Mouse (Mus musculus) CH12.LX (cell line): ENCODE measurements around the gene Poc1b. TPM values are rescaled to one million over a fixed set of nuclear protein-coding genes. Genes with fewer than 3 reads are reported as not detected.

ENCODE experiments used
- DNase-seq: peaks from one replicate; pipeline ENCODE4 v3.0.0-alpha.2; 2013; ENCODE audit errors: extremely low read depth
- H3K27ac ChIP-seq: 2 replicates; pipeline ENCODE4 v1.5.1; 2012; ENCODE audit warnings: low read depth, mild to moderate bottlenecking, control low read depth, moderate library complexity; ENCODE audit not compliant: insufficient read depth
- H3K27me3 ChIP-seq: replicated peaks from 2 replicates; pipeline ENCODE3; 2012; ENCODE audit warnings: inconsistent platforms
- H3K36me3 ChIP-seq, 2 experiments: replicated peaks in 1 of 2; 2 replicates each; pipeline versions ENCODE3 to v1.6.1; 2012; ENCODE audit warnings: inconsistent platforms in 1 of 2, low read length in 1 of 2, mild to moderate bottlenecking in 1 of 2, mixed read lengths in 1 of 2, moderate library complexity in 1 of 2; ENCODE audit not compliant: control insufficient read depth in 1 of 2, insufficient read depth in 1 of 2
- H3K4me1 ChIP-seq, 2 experiments: 2 replicates each; pipeline ENCODE4 v1.6.1; 2012; ENCODE audit warnings: inconsistent platforms in 1 of 2, moderate library complexity in 1 of 2; ENCODE audit not compliant: insufficient read depth in 2 of 2, control insufficient read depth in 1 of 2
- H3K4me2 ChIP-seq: 2 replicates; pipeline ENCODE4 v1.6.1; 2012; ENCODE audit warnings: low read depth, mild to moderate bottlenecking, control low read depth; ENCODE audit not compliant: poor library complexity, insufficient read depth, severe bottlenecking
- H3K4me3 ChIP-seq, 3 experiments: fragments of 150-350 bp in 1 of 3; sonication (generic) in 1 of 3; replicated peaks in 1 of 3; 2 replicates each; pipeline versions ENCODE3 to v1.5.1; 2011 to 2012; ENCODE audit warnings: low read depth in 2 of 3, low read length in 2 of 3, mild to moderate bottlenecking in 2 of 3, moderate library complexity in 2 of 3, control low read depth in 1 of 3, improper control_type of control experiment in 1 of 3, inconsistent platforms in 1 of 3, mixed read lengths in 1 of 3; ENCODE audit not compliant: poor library complexity in 1 of 3
- H3K79me2 ChIP-seq: replicated peaks from 2 replicates; pipeline ENCODE4 v1.6.1; 2012; ENCODE audit warnings: mild to moderate bottlenecking, moderate library complexity; ENCODE audit not compliant: control insufficient read depth, poor library complexity, insufficient read depth, severe bottlenecking; ENCODE audit errors: extremely low read depth
- H3K9ac ChIP-seq: 2 replicates; pipeline ENCODE4 v1.6.1; 2012; ENCODE audit warnings: low read depth, mild to moderate bottlenecking, control low read depth, moderate library complexity; ENCODE audit not compliant: insufficient read depth
- H3K9me3 ChIP-seq: replicated peaks from 2 replicates; pipeline ENCODE3; 2012; ENCODE audit warnings: low read length, inconsistent platforms, mixed read lengths
- BHLHE40 ChIP-seq: IDR thresholded peaks from 2 replicates; pipeline ENCODE4 v1.6.1; 2011; ENCODE audit warnings: mild to moderate bottlenecking, low read depth, low read length, improper control_type of control experiment
- CHD1 ChIP-seq: IDR thresholded peaks from 2 replicates; pipeline ENCODE4 v1.6.1; 2012; ENCODE audit warnings: low read depth, low read length, improper control_type of control experiment, inconsistent platforms
- CHD2 ChIP-seq: IDR thresholded peaks from 2 replicates; pipeline ENCODE4 v1.6.1; 2011; ENCODE audit warnings: low read length, improper control_type of control experiment
- CTCF ChIP-seq, 2 experiments: IDR thresholded peaks in 1 of 2; conservative IDR thresholded peaks in 1 of 2; 2 replicates each; pipeline ENCODE4 v1.5.1; 2011 to 2012; ENCODE audit warnings: low read depth in 2 of 2, low read length in 2 of 2, improper control_type of control experiment in 1 of 2, inconsistent platforms in 1 of 2, mild to moderate bottlenecking in 1 of 2, moderate library complexity in 1 of 2
- E2F4 ChIP-seq: IDR thresholded peaks from 2 replicates; pipeline ENCODE4 v1.6.1; 2011; ENCODE audit warnings: low read depth, low read length, improper control_type of control experiment; ENCODE audit not compliant: insufficient replicate concordance
- ELF1 ChIP-seq: IDR thresholded peaks from 2 replicates; pipeline ENCODE4 v1.6.1; 2014; ENCODE audit warnings: low read depth, mild to moderate bottlenecking, inconsistent platforms, low read length, improper control_type of control experiment
- EP300 ChIP-seq: IDR thresholded peaks from 2 replicates; pipeline ENCODE4 v1.6.1; 2011; ENCODE audit warnings: low read length, improper control_type of control experiment
- ETS1 ChIP-seq: conservative IDR thresholded peaks from 2 replicates; pipeline ENCODE4 v1.6.1; 2012; ENCODE audit warnings: low read depth, mild to moderate bottlenecking, inconsistent platforms, low read length, improper control_type of control experiment, moderate library complexity
- GABPA ChIP-seq: IDR thresholded peaks from 2 replicates; pipeline ENCODE4 v1.6.1; 2012; ENCODE audit warnings: low read depth, low read length, improper control_type of control experiment, inconsistent platforms; ENCODE audit not compliant: insufficient replicate concordance
- HCFC1 ChIP-seq: IDR thresholded peaks from 2 replicates; pipeline ENCODE4 v1.6.1; 2012; ENCODE audit warnings: low read depth, mild to moderate bottlenecking, inconsistent platforms, low read length, improper control_type of control experiment
- IRF4 ChIP-seq: IDR thresholded peaks from 2 replicates; pipeline ENCODE4 v1.6.1; 2014; ENCODE audit warnings: low read depth, mild to moderate bottlenecking, inconsistent platforms, low read length, improper control_type of control experiment
- JUN ChIP-seq: IDR thresholded peaks from 2 replicates; pipeline ENCODE4 v1.6.1; 2011; ENCODE audit warnings: low read depth, mild to moderate bottlenecking, low read length, improper control_type of control experiment, moderate library complexity; ENCODE audit not compliant: insufficient read depth
- JUND ChIP-seq: conservative IDR thresholded peaks from 2 replicates; pipeline ENCODE4 v1.6.1; 2011; ENCODE audit warnings: low read depth, low read length, improper control_type of control experiment
- KAT2A ChIP-seq: IDR thresholded peaks from 2 replicates; pipeline ENCODE4 v1.6.1; 2012; ENCODE audit warnings: low read length, improper control_type of control experiment, inconsistent platforms; ENCODE audit not compliant: insufficient replicate concordance
- MAFK ChIP-seq: IDR thresholded peaks from 2 replicates; pipeline ENCODE4 v1.6.1; 2011; ENCODE audit warnings: low read length, improper control_type of control experiment; ENCODE audit not compliant: insufficient replicate concordance
- MAX ChIP-seq: IDR thresholded peaks from 2 replicates; pipeline ENCODE4 v1.6.1; 2011; ENCODE audit warnings: low read length, improper control_type of control experiment
- MAZ ChIP-seq: IDR thresholded peaks from 2 replicates; pipeline ENCODE4 v1.6.1; 2012; ENCODE audit warnings: low read depth, mild to moderate bottlenecking, inconsistent platforms, low read length, improper control_type of control experiment, moderate library complexity
- MEF2A ChIP-seq: IDR thresholded peaks from 2 replicates; pipeline ENCODE4 v1.6.1; 2014; ENCODE audit warnings: low read depth, mild to moderate bottlenecking, inconsistent platforms, low read length, improper control_type of control experiment, borderline replicate concordance
- MXI1 ChIP-seq: IDR thresholded peaks from 2 replicates; pipeline ENCODE4 v1.6.1; 2011; ENCODE audit warnings: mild to moderate bottlenecking, low read depth, low read length, improper control_type of control experiment
- MYC ChIP-seq: IDR thresholded peaks from 2 replicates; pipeline ENCODE4 v1.6.1; 2011; ENCODE audit warnings: low read depth, mild to moderate bottlenecking, improper control_type of control experiment, low read length
- NELFE ChIP-seq: IDR thresholded peaks from 2 replicates; pipeline ENCODE4 v1.6.1; 2011; ENCODE audit warnings: low read depth, low read length, improper control_type of control experiment
- NRF1 ChIP-seq: IDR thresholded peaks from 2 replicates; pipeline ENCODE4 v1.6.1; 2014; ENCODE audit warnings: low read depth, mild to moderate bottlenecking, inconsistent platforms, low read length, improper control_type of control experiment, moderate library complexity
- PAX5 ChIP-seq: IDR thresholded peaks from 2 replicates; pipeline ENCODE4 v1.6.1; 2012; ENCODE audit warnings: low read length, inconsistent platforms, mixed read lengths
- POLR2A ChIP-seq: IDR thresholded peaks from 2 replicates; pipeline ENCODE4 v1.6.1; 2011; ENCODE audit warnings: low read depth, mild to moderate bottlenecking, improper control_type of control experiment, low read length
- POLR2AphosphoS2 ChIP-seq: IDR thresholded peaks from 2 replicates; pipeline ENCODE4 v1.6.1; 2011; ENCODE audit warnings: low read depth, low read length, improper control_type of control experiment
- RAD21 ChIP-seq: IDR thresholded peaks from 2 replicates; pipeline ENCODE4 v1.6.1; 2011; ENCODE audit warnings: low read depth, mild to moderate bottlenecking, low read length, improper control_type of control experiment, moderate library complexity
- RCOR1 ChIP-seq: conservative IDR thresholded peaks from 2 replicates; pipeline ENCODE4 v1.6.1; 2012; ENCODE audit warnings: low read depth, mild to moderate bottlenecking, inconsistent platforms, low read length, improper control_type of control experiment
- SIN3A ChIP-seq: IDR thresholded peaks from 2 replicates; pipeline ENCODE4 v1.6.1; 2012; ENCODE audit warnings: low read length, improper control_type of control experiment, inconsistent platforms
- SMC3 ChIP-seq: IDR thresholded peaks from 2 replicates; pipeline ENCODE4 v1.6.1; 2011; ENCODE audit warnings: low read depth, low read length, improper control_type of control experiment
- TBP ChIP-seq: conservative IDR thresholded peaks from 2 replicates; pipeline ENCODE4 v1.6.1; 2011; ENCODE audit warnings: low read depth, low read length, improper control_type of control experiment
- TCF12 ChIP-seq: IDR thresholded peaks from 2 replicates; pipeline ENCODE4 v1.6.1; 2014; ENCODE audit warnings: low read depth, mild to moderate bottlenecking, inconsistent platforms, low read length, improper control_type of control experiment
- UBTF ChIP-seq: IDR thresholded peaks from 2 replicates; pipeline ENCODE4 v1.6.1; 2012; ENCODE audit warnings: low read depth, mild to moderate bottlenecking, inconsistent platforms, low read length, improper control_type of control experiment, moderate library complexity
- USF1 ChIP-seq: IDR thresholded peaks from 2 replicates; pipeline ENCODE4 v1.6.1; 2014; ENCODE audit warnings: low read depth, mild to moderate bottlenecking, inconsistent platforms, low read length, improper control_type of control experiment
- USF2 ChIP-seq: conservative IDR thresholded peaks from 2 replicates; pipeline ENCODE4 v1.6.1; 2011; ENCODE audit warnings: low read depth, low read length, improper control_type of control experiment
- ZC3H11A ChIP-seq: IDR thresholded peaks from 2 replicates; pipeline ENCODE4 v1.6.1; 2012; ENCODE audit warnings: low read depth, mild to moderate bottlenecking, inconsistent platforms, low read length, improper control_type of control experiment
- ZKSCAN1 ChIP-seq: IDR thresholded peaks from 2 replicates; pipeline ENCODE4 v1.6.1; 2012; ENCODE audit warnings: low read depth, inconsistent platforms, low read length, improper control_type of control experiment, borderline replicate concordance
- ZMIZ1 ChIP-seq: IDR thresholded peaks from 2 replicates; pipeline ENCODE4 v1.6.1; 2012; ENCODE audit warnings: low read depth, mild to moderate bottlenecking, inconsistent platforms, low read length, improper control_type of control experiment
- ZNF384 ChIP-seq: IDR thresholded peaks from 2 replicates; pipeline ENCODE4 v1.6.1; 2012; ENCODE audit warnings: low read depth, low read length, improper control_type of control experiment, inconsistent platforms
- dilution Hi-C: fragments of 300-500 bp; cut with MboI; formaldehyde crosslinking; loops from 2 replicates; pipeline ENCODE4 v1.14.3; 2020; ENCODE audit warnings: low sequenced_read_pairs; ENCODE audit not compliant: extremely low pct_unique_long_range_greater_than_20kb, extremely low pct_ligation_motif_present
- in situ Hi-C: fragments of 300-500 bp; cut with MboI; formaldehyde crosslinking; loops from 3 replicates; pipeline ENCODE4 v1.14.3; 2019; ENCODE audit warnings: low sequenced_read_pairs, low pct_ligation_motif_present, low pct_unique_long_range_greater_than_20kb, mixed read lengths
- polyA plus RNA-seq: library from polyadenylated mRNA; unstranded; fragments of >175 nt; gene quantifications from 2 replicates; pipeline ENCODE4 v1.2.1, GENCODE M21; 2012; ENCODE audit warnings: low read depth; ENCODE audit not compliant: insufficient read length
- total RNA-seq, 2 experiments: library from RNA; depleted of rRNA; stranded (reverse); fragments of 300-350 nt in 1 of 2; fragments of >200 nt in 1 of 2; gene quantifications; 2 replicates each; pipeline ENCODE4 v1.2.3; 2012 to 2014

The Poc1b gene
- total and polyA plus RNA-seq, 3 experiments, result 3.8 to 18.2 (median 5.6) TPM

DNA sequence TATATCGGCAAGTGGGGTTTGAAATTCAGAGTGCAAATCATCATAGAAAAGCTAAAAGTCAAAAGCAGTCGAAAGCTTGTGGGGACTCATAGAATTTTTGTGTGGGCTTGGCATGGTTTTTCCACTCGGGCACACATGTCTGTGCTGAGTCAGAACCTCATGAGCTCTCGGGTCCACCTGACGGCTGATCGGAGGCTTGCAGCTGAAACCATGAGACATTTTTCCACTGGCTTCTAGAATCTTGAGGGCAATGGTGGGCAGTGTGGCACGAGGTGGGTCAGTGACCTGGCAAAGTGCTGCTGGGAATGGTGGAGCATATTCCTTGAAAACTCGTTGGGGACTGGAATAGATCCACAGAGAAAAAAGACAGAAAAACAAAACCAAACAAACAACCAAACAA, 114.7 kb downstream of the Poc1b start:
- H3K9me3 ChIP-seq, result no peaks in the 10 kb centered on the region
- no peak overlapping the region for H3K4me3 ChIP-seq
- no peak overlapping the region for H3K4me2 ChIP-seq
- no peak overlapping the region for H3K9ac ChIP-seq
- H3K79me2 ChIP-seq, result no peaks in the 10 kb centered on the region
- H3K27me3 ChIP-seq, result no peaks in the 10 kb centered on the region
- no peak for TF ChIP-seq ZKSCAN1
- peak in 1 of 2 experiments; percentile 58; a peak in 2 of 4 replicates for TF ChIP-seq CTCF (conservative IDR thresholded peaks at IDR 0.05 in 1 of 2, IDR thresholded peaks at IDR 0.05 in 1 of 2; ENCODE audit: low read depth in 2 of 2, low read length in 2 of 2)
- TF ChIP-seq POLR2AphosphoS2, result no peak
- TF ChIP-seq JUND, result no peak
- TF ChIP-seq USF2, result no peak
- no peak for TF ChIP-seq CHD2
- no peak for TF ChIP-seq USF1
- TF ChIP-seq ZMIZ1, result no peak
- no peak for TF ChIP-seq JUN
- TF ChIP-seq ETS1, result no peak
- no peak for TF ChIP-seq KAT2A
- TF ChIP-seq SIN3A, result no peak
- no peak for TF ChIP-seq GABPA
- TF ChIP-seq ZNF384, result no peak
- no peak for TF ChIP-seq TCF12
- no peak for TF ChIP-seq MEF2A
- TF ChIP-seq MAFK, result peak; percentile 85; the same call in 1 of the 2 replicates
- TF ChIP-seq MXI1, result no peak; the same call in 1 of the 2 replicates
- no peak for TF ChIP-seq RCOR1
- no peak for TF ChIP-seq E2F4
- peak; percentile 38 for TF ChIP-seq RAD21
- no peak for TF ChIP-seq IRF4
- TF ChIP-seq CHD1, result no peak
- TF ChIP-seq MAX, result peak; percentile 70
- no peak for TF ChIP-seq NRF1
- TF ChIP-seq ELF1, result no peak
- no peak for TF ChIP-seq ZC3H11A
- TF ChIP-seq MAZ, result no peak
- peak; percentile 46; the same call in 1 of the 2 replicates for TF ChIP-seq BHLHE40
- TF ChIP-seq UBTF, result no peak
- TF ChIP-seq MYC, result peak; percentile 83
- no peak for TF ChIP-seq TBP
- TF ChIP-seq HCFC1, result no peak
- TF ChIP-seq PAX5, result no peak
- peak; percentile 46 for TF ChIP-seq SMC3
- peak; percentile 38; the same call in 1 of the 2 replicates for TF ChIP-seq EP300
- TF ChIP-seq NELFE, result no peak
- TF ChIP-seq POLR2A, result no peak
- H3K36me3 ChIP-seq, result no peaks in the 10 kb centered on the region
- H3K27ac ChIP-seq, result no peak overlapping the region
- dilution Hi-C loops (no loop called here), in situ Hi-C loops (no loop called here)
- peak; percentile 46 for DNase-seq
- H3K4me1 ChIP-seq, result peaks cover 2 to 3% of the 10 kb centered on the region in 2 experiments; a peak in 2 of 4 replicates
